Mouse (Mus musculus) lung, postnatal 0 days (tissue): ENCODE measurements at regions not wholly inside any gene's neighbourhood (a gene's known extent, or its start where the extent isn't known, plus 50 kb on each side); places are given as distances from the start of the nearest gene placed in this dataset.

Experiments
- CTCF ChIP-seq: IDR thresholded peaks from 2 replicates; pipeline ENCODE4 v1.5.1; 2016; ENCODE audit warnings: antibody characterized with exemption, mild to moderate bottlenecking
- EP300 ChIP-seq: IDR thresholded peaks from 2 replicates; pipeline ENCODE4 v1.6.1; 2016; ENCODE audit warnings: antibody characterized with exemption, mild to moderate bottlenecking, control low read depth

GRCm38 (mm10) chr1:193702707-193703419 lies 332.8 kb upstream of the Camk1g start:
- TF ChIP-seq CTCF (peak; percentile 89), EP300 (no peak)
